Mouse (Mus musculus) megakaryocyte, embryonic 14.5 days (primary cell): ENCODE results near the gene Krtap3-2. TPM values are rescaled to one million over a fixed set of nuclear protein-coding genes. Genes with fewer than 3 reads are reported as not detected.
"Not testable (repeated sequence)": the region's sequence is repeated elsewhere in the genome, so short reads cannot be mapped to it uniquely, and the experiment has no call there.

Source experiments
- H3K27me3 ChIP-seq: replicated peaks from 2 replicates; pipeline ENCODE3; 2012; ENCODE audit warnings: inconsistent platforms
- H3K36me3 ChIP-seq: replicated peaks from 2 replicates; pipeline ENCODE3; 2012; ENCODE audit warnings: low read length, inconsistent platforms, mixed read lengths
- H3K4me1 ChIP-seq: 2 replicates; pipeline ENCODE4 v1.6.1; 2012; ENCODE audit warnings: inconsistent platforms
- H3K4me3 ChIP-seq: replicated peaks from 2 replicates; pipeline ENCODE3; 2012; ENCODE audit warnings: moderate library complexity, mild to moderate bottlenecking, inconsistent platforms
- H3K9me3 ChIP-seq: 2 replicates; pipeline ENCODE4 v1.6.1; 2012; ENCODE audit warnings: inconsistent platforms
- FLI1 ChIP-seq: IDR thresholded peaks from 2 replicates; pipeline ENCODE4 v1.6.1; 2012; ENCODE audit warnings: low read length, inconsistent platforms, mixed read lengths
- GATA1 ChIP-seq: IDR thresholded peaks from 3 replicates; pipeline ENCODE4 v1.6.1; 2012; ENCODE audit warnings: mixed read lengths, low read length, inconsistent platforms, borderline replicate concordance
- polyA plus RNA-seq: library from polyadenylated mRNA; stranded (reverse); fragments of >175 nt; gene quantifications from 2 replicates; pipeline ENCODE4 v1.2.3, GENCODE M21; 2012; ENCODE audit warnings: low replicate concordance; ENCODE audit not compliant: insufficient read depth

Gene Krtap3-2
- polyA plus RNA-seq = not detected in 2 replicates

DNA sequence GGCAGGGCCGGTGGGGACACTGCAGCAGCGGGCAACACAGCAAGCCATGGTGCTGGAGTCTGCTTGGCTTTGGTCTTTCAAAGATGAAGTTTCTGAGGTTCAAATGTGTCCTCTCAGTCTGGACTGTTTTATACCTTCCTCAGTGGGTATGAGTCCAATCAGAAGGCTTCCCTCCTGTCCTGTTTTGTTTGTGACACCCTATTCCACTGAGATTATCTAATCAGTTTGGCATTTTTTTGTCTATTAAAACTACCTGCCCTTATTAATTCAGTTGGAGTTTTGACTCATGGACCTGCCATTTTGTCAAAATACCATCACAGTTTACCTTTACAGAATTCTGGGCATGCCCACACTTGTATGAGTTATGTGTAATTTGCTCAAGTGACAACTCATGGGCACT, at the start of gene Krtap3-2:
Gene Krtap3-2 (minus strand): TSS at position 101 of the 400 bp plus-strand sequence.
- no peaks in the 10 kb centered on the region for H3K9me3 ChIP-seq
- H3K4me3 ChIP-seq = no peak within 1 kb of the TSS
- TF ChIP-seq GATA1 = no peak
- TF ChIP-seq FLI1 = no peak
- H3K27me3 ChIP-seq = no peaks in the 10 kb centered on the region
- H3K36me3 ChIP-seq = no peaks in the 10 kb centered on the region
- no peaks in the 10 kb centered on the region for H3K4me1 ChIP-seq

DNA sequence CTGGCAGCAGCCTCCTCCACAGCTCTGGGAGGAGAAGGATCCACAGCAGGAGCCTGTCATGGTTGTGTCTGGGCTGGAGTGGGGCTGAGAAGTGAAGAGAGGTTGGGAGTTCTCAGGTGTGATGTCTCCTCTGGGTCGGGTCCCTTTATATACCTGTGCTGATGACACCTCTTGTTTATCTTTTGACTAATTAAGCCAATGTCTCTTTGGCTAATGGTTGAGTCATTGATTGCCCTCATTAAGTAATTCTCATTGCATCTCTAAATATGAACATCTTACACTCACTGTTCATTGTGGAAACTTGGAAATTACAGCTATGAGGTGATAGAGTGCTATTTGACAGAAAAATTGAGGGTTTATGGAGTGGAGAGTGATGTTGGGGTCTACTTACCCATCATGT, 46.6 kb upstream of the Krtap3-2 start, which contains the start of gene Gm11938:
Gene Gm11938 (minus strand): TSS at position 101 of the 400 bp plus-strand sequence.
- H3K27me3 ChIP-seq, H3K4me1 ChIP-seq, H3K36me3 ChIP-seq, H3K9me3 ChIP-seq, H3K4me3 ChIP-seq: not testable (repeated sequence)

DNA sequence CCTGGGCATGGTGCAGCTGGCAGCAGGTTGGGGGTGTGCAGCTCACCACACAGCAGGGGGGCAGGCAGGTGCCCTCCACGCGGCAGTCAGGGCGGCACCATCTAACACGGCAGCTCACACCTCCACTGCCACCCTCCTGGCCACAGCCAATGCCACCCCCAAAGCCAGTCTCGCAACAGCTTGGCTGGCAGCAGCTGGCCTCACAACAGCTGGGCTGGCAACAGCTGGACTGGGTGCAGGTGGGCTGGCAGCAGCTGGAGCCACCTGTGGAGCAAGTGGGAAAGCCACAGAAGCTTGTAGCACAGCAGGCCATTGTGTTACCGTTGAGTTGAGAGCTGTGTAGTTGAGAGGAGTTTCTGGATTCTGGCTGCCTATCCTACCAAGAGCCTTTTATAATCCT, 41.1 kb upstream of the Krtap3-2 start, which contains the start of gene Krtap9-3:
Gene Krtap9-3 (minus strand): TSS at position 364 of the 400 bp plus-strand sequence.
- not testable (repeated sequence) for H3K36me3 ChIP-seq, H3K4me1 ChIP-seq, H3K9me3 ChIP-seq, H3K4me3 ChIP-seq, H3K27me3 ChIP-seq

DNA sequence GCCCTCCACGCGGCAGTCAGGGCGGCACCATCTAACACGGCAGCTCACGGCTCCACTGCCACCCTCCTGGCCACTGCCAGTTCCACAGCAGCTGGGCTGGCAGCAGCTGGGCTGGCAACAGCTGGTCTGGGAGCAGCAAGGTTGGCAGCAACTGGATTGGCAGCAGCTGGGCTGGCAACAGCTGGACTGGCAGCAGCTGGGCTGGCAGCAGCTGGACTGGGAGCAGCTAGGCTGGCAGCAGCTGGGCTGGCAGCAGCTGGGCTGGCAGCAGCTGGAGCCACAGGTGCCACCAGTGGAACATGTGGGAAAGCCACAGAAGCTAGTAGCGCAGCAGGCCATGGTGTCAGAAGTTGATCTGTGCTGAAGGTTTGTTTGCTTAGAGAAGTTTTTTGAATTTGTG, 34.3 kb upstream of the Krtap3-2 start, which contains the start of gene Krtap1-3:
Gene Krtap1-3 (minus strand): TSS at position 359 of the 400 bp plus-strand sequence.
- H3K4me3 ChIP-seq = no peak within 1 kb of the TSS
- no peaks in the 10 kb centered on the region for H3K36me3 ChIP-seq
- H3K27me3 ChIP-seq = no peaks in the 10 kb centered on the region
- no peaks in the 10 kb centered on the region for H3K9me3 ChIP-seq
- TF ChIP-seq FLI1 = no peak
- TF ChIP-seq GATA1 = no peak
- H3K4me1 ChIP-seq = no peaks in the 10 kb centered on the region

DNA sequence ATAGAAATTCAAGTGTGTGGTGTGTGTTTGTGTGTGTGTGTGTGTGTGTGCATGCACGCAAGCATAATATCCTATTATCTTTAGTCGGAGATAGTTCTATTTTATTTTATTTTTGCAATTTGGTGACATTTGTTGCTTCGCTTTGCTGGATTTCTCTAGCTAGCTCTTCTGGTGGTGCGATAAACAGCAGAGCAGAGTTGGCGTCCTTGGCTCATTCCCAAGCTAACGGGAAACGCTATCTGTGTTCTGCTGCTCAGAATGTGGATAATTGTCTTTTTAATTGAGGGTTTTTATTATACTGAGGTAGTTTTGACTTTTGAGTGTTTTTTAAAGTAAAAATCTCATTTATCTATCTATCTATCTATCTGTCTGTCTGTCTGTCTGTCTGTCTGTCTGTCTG, 28.4 kb upstream of the Krtap3-2 start:
- Histone ChIP-seq H3K27me3 (no peaks in the 10 kb centered on the region), H3K9me3 (no peaks in the 10 kb centered on the region), H3K36me3 (no peaks in the 10 kb centered on the region), H3K4me1 (no peaks in the 10 kb centered on the region), H3K4me3 (no peak overlapping the region)
- no peak for TF ChIP-seq FLI1
- no peak for TF ChIP-seq GATA1

DNA sequence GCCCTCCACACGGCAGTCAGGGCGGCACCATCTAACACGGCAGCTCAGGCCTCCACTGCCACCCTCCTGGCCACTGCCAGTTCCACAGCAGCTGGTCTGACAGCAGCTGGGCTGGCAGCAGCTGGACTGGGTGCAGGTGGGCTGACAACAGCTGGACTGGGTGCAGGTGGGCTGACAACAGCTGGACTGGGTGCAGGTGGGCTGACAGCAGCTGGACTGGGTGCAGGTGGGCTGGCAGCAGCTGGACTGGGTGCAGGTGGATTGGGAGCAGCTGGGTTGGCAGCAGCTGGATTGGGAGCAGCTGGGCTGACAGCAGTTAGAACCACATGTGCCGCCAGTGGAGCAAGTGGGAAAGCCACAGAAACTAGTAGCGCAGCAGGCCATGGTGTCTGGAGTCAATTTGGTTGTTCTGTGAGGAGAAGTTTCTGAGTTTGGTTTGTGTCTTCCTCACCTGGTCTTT, 26.6 kb upstream of the Krtap3-2 start, which contains the start of gene Krtap1-4:
Gene Krtap1-4 (minus strand): TSS at position 410 of the 460 bp plus-strand sequence.
- TF ChIP-seq GATA1 (no peak), FLI1 (no peak)
- Histone ChIP-seq H3K4me3 (no peak within 1 kb of the TSS), H3K4me1 (no peaks in the 10 kb centered on the region), H3K27me3 (no peaks in the 10 kb centered on the region), H3K36me3 (no peaks in the 10 kb centered on the region), H3K9me3 (no peaks in the 10 kb centered on the region)

DNA sequence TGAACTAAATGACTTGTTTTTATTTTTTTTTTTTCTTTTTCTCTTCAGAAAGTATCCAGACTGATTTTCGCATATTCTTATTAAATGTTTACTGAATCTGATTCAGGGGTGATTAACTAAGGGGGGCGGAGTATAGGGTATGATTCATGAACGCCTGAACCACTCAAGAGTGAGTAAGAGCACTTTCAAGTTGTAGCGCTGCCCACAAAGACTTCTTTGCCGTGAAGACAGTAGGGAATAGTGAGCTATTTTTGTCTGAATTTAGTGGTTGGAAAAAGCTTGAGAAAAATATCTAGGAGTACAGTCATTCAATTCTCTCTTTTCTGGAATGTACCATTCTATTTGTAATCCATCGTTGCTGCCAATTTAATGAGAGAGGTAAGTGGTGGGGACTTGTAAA, 24.9 kb upstream of the Krtap3-2 start:
- no peaks in the 10 kb centered on the region for H3K9me3 ChIP-seq
- H3K36me3 ChIP-seq = no peaks in the 10 kb centered on the region
- TF ChIP-seq FLI1 (no peak), GATA1 (no peak)
- H3K27me3 ChIP-seq = no peaks in the 10 kb centered on the region
- no peak overlapping the region for H3K4me3 ChIP-seq
- H3K4me1 ChIP-seq = no peaks in the 10 kb centered on the region

DNA sequence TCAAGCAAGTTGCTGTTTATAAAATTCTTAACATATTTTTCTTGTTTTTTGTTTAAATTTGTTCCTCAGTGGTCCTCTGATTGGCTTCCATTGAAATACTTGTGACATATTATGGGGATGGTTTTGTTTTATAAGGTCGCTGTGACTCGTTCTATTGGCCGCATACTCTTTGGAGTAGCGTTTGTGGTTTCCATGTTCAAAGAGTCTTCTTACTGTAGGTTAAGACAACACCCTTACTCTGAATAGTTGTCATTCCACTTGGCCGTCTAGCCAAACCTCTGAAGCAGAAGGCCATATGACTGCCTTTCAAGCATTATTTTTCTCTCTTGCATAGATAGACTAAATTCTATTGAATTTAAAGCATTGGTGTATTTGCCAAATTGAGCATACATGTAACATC, 24.4 kb upstream of the Krtap3-2 start:
- no peak overlapping the region for H3K4me3 ChIP-seq
- no peaks in the 10 kb centered on the region for H3K36me3 ChIP-seq
- no peaks in the 10 kb centered on the region for H3K27me3 ChIP-seq
- no peaks in the 10 kb centered on the region for H3K4me1 ChIP-seq
- no peaks in the 10 kb centered on the region for H3K9me3 ChIP-seq
- TF ChIP-seq GATA1 (no peak), FLI1 (no peak)

DNA sequence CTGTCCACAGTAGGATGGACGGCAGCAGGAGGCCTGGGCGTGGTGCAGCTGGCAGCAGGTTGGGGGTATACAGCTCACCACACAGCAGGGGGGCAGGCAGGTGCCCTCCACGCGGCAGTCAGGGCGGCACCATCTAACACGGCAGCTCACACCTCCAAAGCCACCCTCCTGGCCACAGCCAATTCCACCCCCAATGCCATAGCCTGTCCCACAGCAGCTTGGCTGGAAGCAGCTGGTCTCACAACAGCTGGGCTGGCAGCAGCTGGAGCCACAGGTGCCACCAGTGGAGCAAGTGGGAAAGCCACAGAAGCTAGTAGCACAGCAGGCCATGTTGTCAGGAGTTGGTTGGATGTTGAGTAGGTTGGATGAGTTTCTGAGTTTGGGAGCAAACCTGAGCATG, 24.0 kb upstream of the Krtap3-2 start, which contains the start of gene Krtap1-5:
Gene Krtap1-5 (minus strand): TSS at position 381 of the 400 bp plus-strand sequence.
- no peak within 1 kb of the TSS for H3K4me3 ChIP-seq
- TF ChIP-seq GATA1 = no peak
- no peak for TF ChIP-seq FLI1

DNA sequence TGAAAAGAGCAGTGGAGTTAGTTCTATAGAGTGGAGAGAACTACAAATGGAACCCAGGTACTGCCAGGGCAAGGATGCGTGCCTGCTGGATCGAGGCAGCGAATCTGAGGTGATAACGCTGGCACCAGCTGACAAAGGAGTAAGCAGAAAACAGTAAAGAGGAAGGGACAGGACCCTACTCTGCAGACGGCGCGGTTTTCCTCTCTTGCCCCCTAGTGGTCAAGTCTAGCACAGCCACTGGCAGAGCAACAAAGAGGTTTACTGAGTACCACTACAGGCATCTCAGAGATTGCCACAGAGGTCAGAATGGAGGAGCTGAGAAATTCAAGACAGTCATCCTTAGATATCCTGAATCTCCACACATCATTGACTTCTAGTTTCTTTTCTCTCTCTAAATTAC, 17.5 kb upstream of the Krtap3-2 start:
- H3K27me3 ChIP-seq = peaks cover 2% of the 10 kb centered on the region
- TF ChIP-seq FLI1 (no peak), GATA1 (no peak)
- H3K9me3 ChIP-seq = no peaks in the 10 kb centered on the region

More for the DNA sequence above, 24.0 kb upstream of the Krtap3-2 start, which contains the start of gene Krtap1-5:
- Histone ChIP-seq H3K27me3 (no peaks in the 10 kb centered on the region), H3K36me3 (no peaks in the 10 kb centered on the region), H3K9me3 (no peaks in the 10 kb centered on the region), H3K4me1 (no peaks in the 10 kb centered on the region)

DNA sequence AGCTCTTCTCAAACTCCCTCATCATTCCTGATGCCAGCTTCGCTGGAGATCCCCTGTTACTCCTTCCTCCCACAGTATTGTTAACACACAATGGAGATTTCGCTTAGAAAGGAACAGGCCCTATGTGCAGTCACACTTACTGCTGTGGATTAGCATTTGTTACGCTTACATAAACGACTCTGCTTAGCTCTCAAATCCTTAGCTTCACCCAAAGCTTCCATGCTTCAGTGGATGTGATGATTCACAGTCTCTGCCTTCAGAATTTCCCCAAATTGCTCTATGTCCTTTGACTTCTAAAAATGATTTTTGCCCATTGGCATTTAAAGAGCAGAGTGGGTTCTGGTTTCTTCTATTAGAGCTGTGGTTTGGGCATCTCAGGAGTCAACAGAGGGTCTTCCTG, 16.5 kb upstream of the Krtap3-2 start:
- no peaks in the 10 kb centered on the region for H3K36me3 ChIP-seq
- H3K27me3 ChIP-seq = peaks cover 2% of the 10 kb centered on the region
- no peak for TF ChIP-seq GATA1
- no peak for TF ChIP-seq FLI1
- H3K4me1 ChIP-seq = peaks cover 3% of the 10 kb centered on the region; the same call in 1 of the 2 replicates
- H3K9me3 ChIP-seq = no peaks in the 10 kb centered on the region
- no peak overlapping the region for H3K4me3 ChIP-seq

More for the DNA sequence above, 17.5 kb upstream of the Krtap3-2 start:
- Histone ChIP-seq H3K4me3 (peak overlapping the region; percentile 62), H3K36me3 (no peaks in the 10 kb centered on the region), H3K4me1 (peaks cover 3% of the 10 kb centered on the region; the same call in 1 of the 2 replicates)

DNA sequence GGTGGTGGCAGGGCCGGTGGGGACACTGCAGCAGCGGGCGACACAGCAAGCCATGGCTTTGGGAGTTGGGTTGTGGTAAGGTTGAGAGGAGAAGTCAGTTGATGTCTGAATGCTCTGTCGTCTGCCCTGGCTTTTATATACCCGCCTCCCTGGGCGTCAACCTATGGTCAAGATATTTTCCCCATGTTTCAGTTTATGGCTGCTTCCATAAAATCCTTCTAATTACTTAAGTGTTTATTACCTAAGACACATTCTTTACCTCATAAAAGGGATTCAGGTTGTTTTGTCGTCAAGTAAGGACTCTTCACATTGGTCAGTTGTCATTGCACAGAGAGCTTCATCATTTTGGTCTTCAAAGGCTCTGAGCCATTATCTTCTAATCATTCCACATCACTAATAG, 9.9 kb upstream of the Krtap3-2 start, which contains the start of gene Krtap3-1:
Gene Krtap3-1 (minus strand): TSS at position 101 of the 400 bp plus-strand sequence.
- H3K9me3 ChIP-seq = no peaks in the 10 kb centered on the region
- no peaks in the 10 kb centered on the region for H3K4me1 ChIP-seq
- H3K27me3 ChIP-seq = no peaks in the 10 kb centered on the region
- no peak within 1 kb of the TSS for H3K4me3 ChIP-seq
- TF ChIP-seq GATA1 (no peak), FLI1 (no peak)
- no peaks in the 10 kb centered on the region for H3K36me3 ChIP-seq
